Mouse (Mus musculus): ENCODE measurements at regions not wholly inside any gene's neighbourhood (a gene's known extent, or its start where the extent isn't known, plus 50 kb on each side); places are given as distances from the start of the nearest gene placed in this dataset.

DNA sequence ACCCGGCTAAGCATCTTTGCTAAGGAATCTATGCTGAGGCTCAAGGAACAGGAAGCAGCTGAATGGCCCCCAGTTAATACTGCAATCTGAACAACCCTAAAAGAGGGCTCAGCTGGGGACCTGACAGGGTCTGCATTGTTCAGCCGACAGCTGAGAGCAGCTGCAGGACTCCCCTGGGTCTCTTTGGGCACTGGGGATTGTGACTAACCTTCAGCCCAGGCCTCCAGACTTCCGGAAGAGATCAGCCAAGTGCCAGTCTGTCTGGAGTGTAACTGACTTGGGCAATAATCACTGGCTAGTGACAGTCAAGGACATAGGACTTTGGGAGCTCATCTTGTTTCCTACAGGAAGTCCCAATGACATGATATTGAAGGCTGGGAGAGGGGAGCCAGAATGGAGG, 73.1 kb downstream of the Rpusd4 start:
- no peak for TF ChIP-seq CTCF (IDR thresholded peaks at IDR 0.05; ENCODE audit: borderline replicate concordance, insufficient read depth, low read depth, low read length)
- TF ChIP-seq POLR2A (IDR thresholded peaks at IDR 0.05; ENCODE audit: borderline replicate concordance, insufficient read depth, low read length): no peak
